Mouse (Mus musculus) T-cell, adult 2 months (primary cell): ENCODE results near the gene Pla2g7.

Source experiments
- DNase-seq: peaks from one replicate; pipeline ENCODE4 v3.0.0; 2022; ENCODE audit warnings: low spot score

Gene Pla2g7

DNA sequence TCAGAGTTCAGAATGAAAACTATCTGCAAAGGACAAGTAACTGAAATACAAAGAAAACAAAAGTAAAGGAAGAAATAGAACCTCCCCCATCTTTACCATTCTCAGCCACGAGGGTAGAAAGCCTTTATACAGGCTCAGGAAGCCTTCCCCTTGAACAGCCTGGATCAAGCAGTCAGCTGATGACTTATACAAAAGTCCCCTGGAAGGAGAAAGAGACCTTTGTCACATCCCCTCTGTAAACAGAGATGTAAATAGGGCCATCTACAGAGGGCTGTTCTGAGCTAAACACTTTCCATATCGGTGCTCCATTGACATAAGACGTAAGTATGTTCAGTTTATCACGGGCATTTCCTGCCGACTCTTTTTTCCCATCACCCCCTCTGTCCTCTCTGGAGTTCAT, 79.0 kb downstream of the Pla2g7 start:
- no peak for DNase-seq

DNA sequence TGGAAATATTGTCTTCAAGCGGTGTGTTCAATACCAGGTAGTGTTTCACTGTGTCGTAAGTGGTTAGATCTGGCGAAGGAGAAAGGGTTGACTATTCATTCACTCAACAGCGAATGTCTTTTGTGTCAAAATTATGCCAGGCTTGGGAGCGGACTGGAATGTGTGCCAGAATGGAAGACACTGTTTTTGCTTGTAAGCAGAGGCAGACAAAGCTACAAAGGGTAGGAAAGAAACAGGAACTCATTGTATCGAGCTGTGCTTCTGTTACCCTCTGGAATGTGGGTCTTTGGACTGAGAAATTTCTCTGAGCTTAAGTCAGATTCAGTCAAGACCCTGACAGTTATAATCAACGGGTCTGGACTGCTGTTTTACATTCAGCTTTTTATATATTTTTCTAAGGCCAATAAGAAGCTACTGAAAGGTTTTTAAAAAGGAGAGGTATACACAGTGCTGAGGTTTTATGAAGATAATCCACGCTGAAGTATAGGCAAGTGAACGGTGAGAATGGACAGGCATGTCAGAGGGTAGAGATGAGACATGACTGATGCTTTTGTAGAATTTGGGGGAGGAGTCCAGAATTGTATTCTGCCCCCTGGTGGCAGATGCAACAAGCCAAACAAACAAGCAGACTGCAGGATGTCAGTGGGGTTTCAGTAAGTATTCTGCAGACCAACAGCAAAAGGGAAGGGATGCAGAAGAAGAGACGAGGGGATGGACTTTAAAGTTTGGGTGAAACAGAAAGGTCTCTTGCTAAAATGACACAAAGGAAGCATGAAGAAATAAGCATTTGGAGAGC, 81.9 kb downstream of the Pla2g7 start:
- DNase-seq, result no peak

DNA sequence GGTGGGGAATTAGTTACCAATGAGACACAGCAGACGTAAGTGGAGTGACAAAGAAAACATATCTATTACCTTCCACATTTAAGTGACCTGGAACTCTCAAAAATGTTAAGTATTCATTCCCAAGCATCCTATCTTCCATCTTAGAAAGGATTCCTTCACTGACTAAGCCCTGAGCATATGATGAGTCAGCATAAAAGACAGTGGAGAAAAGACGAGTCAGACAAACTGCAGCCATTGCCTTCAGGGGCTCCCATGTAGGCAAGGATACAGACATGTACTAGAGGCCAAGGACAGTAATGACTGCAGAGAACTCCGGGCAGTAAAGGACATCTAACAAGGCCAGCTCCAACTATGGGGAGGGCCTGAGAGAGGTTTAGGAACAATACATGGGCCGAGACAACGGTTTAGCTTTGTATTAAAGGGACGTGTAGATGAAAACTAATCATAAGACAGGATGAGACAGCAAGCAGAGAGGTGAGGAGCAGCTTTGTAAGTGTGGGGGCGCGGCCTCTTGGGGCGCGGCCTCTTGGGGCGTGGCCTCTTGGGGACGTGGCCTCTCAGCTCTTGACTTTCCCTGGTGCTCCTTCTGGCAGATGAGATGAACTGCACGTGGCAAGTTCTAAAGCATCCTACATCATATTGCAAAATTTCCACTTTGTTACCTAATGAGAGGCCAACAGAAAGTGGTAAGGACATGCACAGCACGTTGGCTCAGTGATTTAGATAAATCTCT, 83.6 kb downstream of the Pla2g7 start:
- DNase-seq, result no peak
